22 mouse cellular contexts compared by ENCODE assay signal in the genomic region with DNA sequence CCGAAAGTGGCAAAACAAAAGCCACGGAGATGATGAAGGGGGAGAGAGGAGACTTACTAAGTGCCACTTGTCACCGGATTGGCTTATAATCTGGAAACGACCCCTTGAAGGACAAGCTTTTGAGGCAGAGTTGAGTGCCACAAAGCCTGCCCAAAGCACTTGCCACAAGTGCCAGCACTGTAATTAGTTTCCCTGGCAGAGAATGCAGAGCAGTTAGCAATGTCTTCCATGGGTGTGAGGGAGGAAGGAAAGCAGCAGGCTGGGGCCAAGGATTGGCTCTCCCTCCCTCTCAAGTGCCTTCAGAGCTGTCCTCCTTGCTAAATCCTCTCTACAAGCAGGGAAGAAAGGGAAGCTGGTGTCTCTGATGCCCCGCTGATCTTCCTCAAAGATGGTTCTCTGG.
DNase-seq lines count a peak whose midpoint lies in the region; ATAC-seq and TF ChIP-seq lines count a peak whose summit lies in the region.
"Had no signal": no experiment of that assay in that cellular context is flagged by ENCODE, and none has a peak within 500 bp of the region (broad histone marks: within the 10 kb centered on the region; RNA-seq: fewer than 3 reads in every experiment).

No protein-coding gene starts in this region.

- H3K9ac ChIP-seq in forebrain, embryonic 13.5 days, result no peak overlapping the region
- H3K9ac ChIP-seq: embryonic facial prominence, embryonic 13.5 days; heart, embryonic 13.5 days; limb, embryonic 13.5 days; liver, embryonic 13.5 days; lung, embryonic 14.5 days had no signal

- H3K4me2 ChIP-seq in forebrain, embryonic 13.5 days, result no peak overlapping the region
- H3K4me2 ChIP-seq: embryonic facial prominence, embryonic 13.5 days; heart, embryonic 13.5 days; limb, embryonic 13.5 days; liver, embryonic 13.5 days; lung, embryonic 14.5 days had no signal

- no peak overlapping the region for H3K27ac ChIP-seq in forebrain, embryonic 13.5 days
- H3K27ac ChIP-seq in forebrain, embryonic 10.5 days, result no peak overlapping the region
- H3K27ac ChIP-seq: embryonic facial prominence, embryonic 13.5 days; heart, embryonic 13.5 days; kidney, postnatal 0 days; limb, embryonic 13.5 days; liver, embryonic 13.5 days had no signal

- no peak for TF ChIP-seq CTCF in brain, embryonic 14.5 days (IDR thresholded peaks at IDR 0.05; ENCODE audit: borderline replicate concordance, extremely low read depth, insufficient read depth, insufficient read length)

- H3K9me3 ChIP-seq in forebrain, embryonic 13.5 days (replicated peaks), result no peaks in the 10 kb centered on the region
- no peaks in the 10 kb centered on the region for H3K9me3 ChIP-seq in forebrain, embryonic 10.5 days
- H3K9me3 ChIP-seq: embryonic facial prominence, embryonic 13.5 days; heart, embryonic 13.5 days; limb, embryonic 13.5 days; liver, embryonic 13.5 days had no signal

- H3K27me3 ChIP-seq in forebrain, embryonic 13.5 days, result no peaks in the 10 kb centered on the region
- no peaks in the 10 kb centered on the region for H3K27me3 ChIP-seq in forebrain, embryonic 10.5 days (ENCODE audit: poor library complexity, severe bottlenecking)
- H3K27me3 ChIP-seq: embryonic facial prominence, embryonic 13.5 days; heart, embryonic 13.5 days; limb, embryonic 13.5 days; liver, embryonic 13.5 days had no signal

- no peak overlapping the region for H3K4me3 ChIP-seq in forebrain, embryonic 13.5 days
- H3K4me3 ChIP-seq in forebrain, embryonic 10.5 days, result no peak overlapping the region
- H3K4me3 ChIP-seq: embryonic facial prominence, embryonic 13.5 days; heart, embryonic 13.5 days; limb, embryonic 13.5 days; liver, embryonic 13.5 days had no signal

- 66% methylated on average over 5 of the region's 5 CpGs for WGBS in forebrain, embryonic 13.5 days
- WGBS in forebrain, embryonic 10.5 days, result 84% methylated on average over 5 of the region's 5 CpGs

- H3K4me1 ChIP-seq in forebrain, embryonic 13.5 days, result peaks cover 3% of the 10 kb centered on the region; the same call in 1 of the 2 replicates
- 0 out of 2 replicates have a peak, but pooled peaks cover 3% of the 10 kb centered on the region for H3K4me1 ChIP-seq in forebrain, embryonic 10.5 days
- H3K4me1 ChIP-seq: embryonic facial prominence, embryonic 13.5 days; limb, embryonic 13.5 days; liver, embryonic 13.5 days had no signal

- no peaks in the 10 kb centered on the region for H3K36me3 ChIP-seq in forebrain, embryonic 13.5 days (ENCODE audit: poor library complexity, severe bottlenecking)
- no peaks in the 10 kb centered on the region for H3K36me3 ChIP-seq in forebrain, embryonic 10.5 days (replicated peaks)
- H3K36me3 ChIP-seq: embryonic facial prominence, embryonic 13.5 days; heart, embryonic 13.5 days; limb, embryonic 13.5 days; liver, embryonic 13.5 days had no signal

- DNase-seq in forebrain, embryonic 10.5 days (ENCODE audit: extremely low spot score, low spot score), result no peak
- peak; percentile 22 to 32 for DNase-seq in layer of hippocampus, postnatal 10 days (ENCODE audit: low spot score in 2 of 2)
- no peak for DNase-seq in layer of hippocampus, adult 18-20 months (ENCODE audit: low spot score in 2 of 2)
- peak; percentile 78 for DNase-seq in brain, embryonic 14.5 days (ENCODE audit: low read depth)
- DNase-seq in cerebellum, postnatal 25 days, result peak; percentile 30 to 34
- no peak for DNase-seq in adrenal gland, adult 2 months
- no peak for DNase-seq in retina, postnatal 1 day
- DNase-seq: adrenal gland, postnatal 36 days; B cell, adult 2 months; kidney, adult 11 months; liver, embryonic 13.5 days; lung, embryonic 14.5 days; lung, postnatal 36 days; right cerebral cortex, postnatal 14 days; spleen, adult 18-20 months; thymus, postnatal 25 days had no signal

- ATAC-seq in forebrain, embryonic 13.5 days, result peak; percentile 51
- ATAC-seq: hindbrain, embryonic 16.5 days had no signal

- no peak for TF ChIP-seq POLR2A in brain, embryonic 14.5 days (IDR thresholded peaks at IDR 0.05; ENCODE audit: borderline replicate concordance, extremely low read depth, insufficient read depth, insufficient read length, poor library complexity, severe bottlenecking)

Comparison
In these comparisons a context has a peak if more than half of its experiments do, and no peak if none do; other contexts are left out.
1. DNase-seq: peak in layer of hippocampus, postnatal 10 days (2 of 2), brain, embryonic 14.5 days (single experiment) and cerebellum, postnatal 25 days (2 of 2); none in forebrain, embryonic 10.5 days (single experiment), layer of hippocampus, adult 18-20 months (0 of 2), adrenal gland, adult 2 months (single experiment) and retina, postnatal 1 day (single experiment).